Mouse (Mus musculus): ENCODE measurements around the gene Asic2.

Gene Asic2

GRCm38 (mm10) chr11:81845010-81845685 lies 123.1 kb downstream of the Asic2 start:
- TF ChIP-seq CTCF (conservative IDR thresholded peaks at IDR 0.05; ENCODE audit: low read length), result no peak
- no peak for TF ChIP-seq POU5F1 (IDR thresholded peaks at IDR 0.05; ENCODE audit: borderline replicate concordance, low read length)
- TF ChIP-seq NANOG (IDR thresholded peaks at IDR 0.05; ENCODE audit: borderline replicate concordance, low read length), result no peak
- Histone ChIP-seq H3K4me3 (replicated peaks; ENCODE audit: low read length) (no peak overlapping the region), H3K4me1 (replicated peaks; ENCODE audit: low read depth, low read length) (no peaks in the 10 kb centered on the region), H3K27me3 (ENCODE audit: insufficient read depth, low read length) (no peaks in the 10 kb centered on the region; the same call in 1 of the 2 replicates), H3K36me3 (ENCODE audit: insufficient read depth, low read length) (no peaks in the 10 kb centered on the region), H3K9me3 (ENCODE audit: low read length) (no peaks in the 10 kb centered on the region)

GRCm38 (mm10) chr11:81841001-81841400 lies 127.3 kb downstream of the Asic2 start:
- Histone ChIP-seq H3K4me1 (replicated peaks; ENCODE audit: low read depth, low read length) (0 out of 2 replicates have a peak, but pooled peaks cover 3% of the 10 kb centered on the region), H3K27me3 (ENCODE audit: insufficient read depth, low read length) (no peaks in the 10 kb centered on the region), H3K36me3 (ENCODE audit: insufficient read depth, low read length) (no peaks in the 10 kb centered on the region), H3K4me3 (replicated peaks; ENCODE audit: low read length) (no peak overlapping the region), H3K9me3 (ENCODE audit: low read length) (no peaks in the 10 kb centered on the region)
- no peak for TF ChIP-seq CTCF (conservative IDR thresholded peaks at IDR 0.05; ENCODE audit: low read length)
- TF ChIP-seq NANOG (IDR thresholded peaks at IDR 0.05; ENCODE audit: borderline replicate concordance, low read length), result no peak
- no peak for TF ChIP-seq POU5F1 (IDR thresholded peaks at IDR 0.05; ENCODE audit: borderline replicate concordance, low read length)

- no peak for TF ChIP-seq POU5F1 (IDR thresholded peaks at IDR 0.05; ENCODE audit: borderline replicate concordance, low read length)
- TF ChIP-seq CTCF (conservative IDR thresholded peaks at IDR 0.05; ENCODE audit: low read length), result no peak
- TF ChIP-seq NANOG (IDR thresholded peaks at IDR 0.05; ENCODE audit: borderline replicate concordance, low read length), result no peak
- no peak overlapping the region for H3K4me3 ChIP-seq (replicated peaks; ENCODE audit: low read length)
- no peaks in the 10 kb centered on the region for H3K36me3 ChIP-seq (ENCODE audit: insufficient read depth, low read length)
- no peaks in the 10 kb centered on the region for H3K9me3 ChIP-seq (ENCODE audit: low read length)
- H3K27me3 ChIP-seq (ENCODE audit: insufficient read depth, low read length), result no peaks in the 10 kb centered on the region
- H3K4me1 ChIP-seq (replicated peaks; ENCODE audit: low read depth, low read length), result peaks cover 12% of the 10 kb centered on the region
Measured at GRCm38 (mm10) chr11:81838426-81838825, 129.8 kb downstream of the Asic2 start.

- Histone ChIP-seq H3K9me3 (ENCODE audit: low read length) (no peaks in the 10 kb centered on the region), H3K36me3 (ENCODE audit: insufficient read depth, low read length) (no peaks in the 10 kb centered on the region), H3K4me1 (replicated peaks; ENCODE audit: low read depth, low read length) (peaks cover 31% of the 10 kb centered on the region), H3K27me3 (ENCODE audit: insufficient read depth, low read length) (no peaks in the 10 kb centered on the region), H3K4me3 (replicated peaks; ENCODE audit: low read length) (no peak overlapping the region)
- TF ChIP-seq CTCF (conservative IDR thresholded peaks at IDR 0.05; ENCODE audit: low read length), result no peak
- peak; percentile 39; the same call in 1 of the 2 replicates for TF ChIP-seq POU5F1 (IDR thresholded peaks at IDR 0.05; ENCODE audit: borderline replicate concordance, low read length)
- peak; percentile 40; the same call in 1 of the 2 replicates for TF ChIP-seq NANOG (IDR thresholded peaks at IDR 0.05; ENCODE audit: borderline replicate concordance, low read length)
Measured at GRCm38 (mm10) chr11:81832381-81832780, 135.9 kb downstream of the Asic2 start.

GRCm38 (mm10) chr11:81816531-81816930 lies 151.7 kb downstream of the Asic2 start:
- Histone ChIP-seq H3K4me3 (replicated peaks; ENCODE audit: low read length) (no peak overlapping the region), H3K9me3 (ENCODE audit: low read length) (0 out of 2 replicates have a peak, but pooled peaks cover 2% of the 10 kb centered on the region), H3K4me1 (replicated peaks; ENCODE audit: low read depth, low read length) (no peaks in the 10 kb centered on the region), H3K27me3 (ENCODE audit: insufficient read depth, low read length) (no peaks in the 10 kb centered on the region), H3K36me3 (ENCODE audit: insufficient read depth, low read length) (no peaks in the 10 kb centered on the region)
- no peak for TF ChIP-seq POU5F1 (IDR thresholded peaks at IDR 0.05; ENCODE audit: borderline replicate concordance, low read length)
- no peak for TF ChIP-seq NANOG (IDR thresholded peaks at IDR 0.05; ENCODE audit: borderline replicate concordance, low read length)
- TF ChIP-seq CTCF (conservative IDR thresholded peaks at IDR 0.05; ENCODE audit: low read length), result no peak

- no peaks in the 10 kb centered on the region for H3K4me1 ChIP-seq (replicated peaks; ENCODE audit: low read depth, low read length)
- no peaks in the 10 kb centered on the region for H3K27me3 ChIP-seq (ENCODE audit: insufficient read depth, low read length)
- H3K36me3 ChIP-seq (ENCODE audit: insufficient read depth, low read length), result no peaks in the 10 kb centered on the region
- peaks cover 10% of the 10 kb centered on the region for H3K9me3 ChIP-seq (ENCODE audit: low read length)
- no peak overlapping the region for H3K4me3 ChIP-seq (replicated peaks; ENCODE audit: low read length)
- TF ChIP-seq CTCF (conservative IDR thresholded peaks at IDR 0.05; ENCODE audit: low read length), result no peak
- TF ChIP-seq POU5F1 (IDR thresholded peaks at IDR 0.05; ENCODE audit: borderline replicate concordance, low read length), result no peak
- no peak for TF ChIP-seq NANOG (IDR thresholded peaks at IDR 0.05; ENCODE audit: borderline replicate concordance, low read length)
Measured at GRCm38 (mm10) chr11:81814816-81815215, 153.4 kb downstream of the Asic2 start.

GRCm38 (mm10) chr11:81806905-81807659 lies 161.2 kb downstream of the Asic2 start:
- Histone ChIP-seq H3K4me3 (replicated peaks; ENCODE audit: low read length) (no peak overlapping the region), H3K9me3 (ENCODE audit: low read length) (peaks cover 10% of the 10 kb centered on the region), H3K27me3 (ENCODE audit: insufficient read depth, low read length) (no peaks in the 10 kb centered on the region), H3K4me1 (replicated peaks; ENCODE audit: low read depth, low read length) (peaks cover 51% of the 10 kb centered on the region), H3K36me3 (ENCODE audit: insufficient read depth, low read length) (no peaks in the 10 kb centered on the region)
- TF ChIP-seq CTCF (conservative IDR thresholded peaks at IDR 0.05; ENCODE audit: low read length) (no peak), POU5F1 (IDR thresholded peaks at IDR 0.05; ENCODE audit: borderline replicate concordance, low read length) (no peak), NANOG (IDR thresholded peaks at IDR 0.05; ENCODE audit: borderline replicate concordance, low read length) (no peak)

- no peaks in the 10 kb centered on the region for H3K27me3 ChIP-seq (ENCODE audit: insufficient read depth, low read length)
- H3K4me1 ChIP-seq (replicated peaks; ENCODE audit: low read depth, low read length), result peaks cover 75% of the 10 kb centered on the region
- TF ChIP-seq CTCF (conservative IDR thresholded peaks at IDR 0.05; ENCODE audit: low read length) (no peak), POU5F1 (IDR thresholded peaks at IDR 0.05; ENCODE audit: borderline replicate concordance, low read length) (no peak), NANOG (IDR thresholded peaks at IDR 0.05; ENCODE audit: borderline replicate concordance, low read length) (no peak)
- no peaks in the 10 kb centered on the region for H3K36me3 ChIP-seq (ENCODE audit: insufficient read depth, low read length)
- no peak overlapping the region for H3K4me3 ChIP-seq (replicated peaks; ENCODE audit: low read length)
- H3K9me3 ChIP-seq (ENCODE audit: low read length), result no peaks in the 10 kb centered on the region
Measured at GRCm38 (mm10) chr11:81803544-81803943, 164.7 kb downstream of the Asic2 start.

Data from E14TG2a.4 (cell line).